Mouse (Mus musculus): ENCODE results near the gene Dab1. TPM values are rescaled to one million over a fixed set of nuclear protein-coding genes. Genes with fewer than 3 reads are reported as not detected.
A peak's percentile ranks its signal among the peaks of the same experiment; 100 is the strongest.

Dab1 gene
- 41.6 and 43.3 TPM in 2 replicates for polyA plus RNA-seq (2015; fragmentation: Nextera tagmentation; extraction: Ambion mirVana)

GRCm38 (mm10) chr4:103619321-103619945 is at the start of gene Dab1:
Gene Dab1, plus strand, starts transcription at chr4:103619359.
- Histone ChIP-seq H3K4me1 (replicated peaks) (no peaks in the 10 kb centered on the region), H3K27me3 (replicated peaks) (peaks cover 51% of the 10 kb centered on the region), H3K9ac (no peak within 1 kb of the TSS), H3K4me3 (replicated peaks) (peak within 1 kb of the TSS; percentile 24), H3K27ac (no peak within 1 kb of the TSS), H3K4me2 (replicated peaks) (peak within 1 kb of the TSS; percentile 56), H3K36me3 (no peaks in the 10 kb centered on the region), H3K9me3 (no peaks in the 10 kb centered on the region)
- no peak for ATAC-seq
- WGBS, result 1% methylated on average over 41 of the region's 41 CpGs

GRCm38 (mm10) chr4:103571721-103572352 is 47.3 kb upstream of the Dab1 start:
- WGBS, result 62% methylated on average over 4 of the region's 4 CpGs
- no peaks in the 10 kb centered on the region for H3K9me3 ChIP-seq

GRCm38 (mm10) chr4:103575556-103575955 is 43.6 kb upstream of the Dab1 start:
- no peaks in the 10 kb centered on the region for H3K9me3 ChIP-seq
- no peak overlapping the region for H3K4me3 ChIP-seq (replicated peaks)
- WGBS, result 83% methylated on average over 2 of the region's 2 CpGs
- no peak overlapping the region for H3K27ac ChIP-seq
- no peak overlapping the region for H3K4me2 ChIP-seq (replicated peaks)
- no peaks in the 10 kb centered on the region for H3K4me1 ChIP-seq (replicated peaks)
- ATAC-seq, result no peak
- no peaks in the 10 kb centered on the region for H3K27me3 ChIP-seq (replicated peaks)
- no peaks in the 10 kb centered on the region for H3K36me3 ChIP-seq
- no peak overlapping the region for H3K9ac ChIP-seq

More at GRCm38 (mm10) chr4:103571721-103572352, 47.3 kb upstream of the Dab1 start:
- Histone ChIP-seq H3K4me1 (replicated peaks) (no peaks in the 10 kb centered on the region), H3K4me2 (replicated peaks) (no peak overlapping the region), H3K9ac (no peak overlapping the region), H3K36me3 (no peaks in the 10 kb centered on the region), H3K27me3 (replicated peaks) (no peaks in the 10 kb centered on the region), H3K4me3 (replicated peaks) (no peak overlapping the region), H3K27ac (no peak overlapping the region)
- no peak for ATAC-seq

- Histone ChIP-seq H3K27me3 (replicated peaks) (no peaks in the 10 kb centered on the region), H3K9me3 (no peaks in the 10 kb centered on the region), H3K9ac (no peak overlapping the region), H3K4me3 (replicated peaks) (no peak overlapping the region), H3K4me2 (replicated peaks) (no peak overlapping the region), H3K4me1 (replicated peaks) (no peaks in the 10 kb centered on the region), H3K36me3 (no peaks in the 10 kb centered on the region), H3K27ac (no peak overlapping the region)
- 80% methylated on average over 6 of the region's 6 CpGs for WGBS
- no peak for ATAC-seq
Observed at GRCm38 (mm10) chr4:103576305-103576704, 42.9 kb upstream of the Dab1 start.

GRCm38 (mm10) chr4:103577111-103577815 is 41.9 kb upstream of the Dab1 start:
- H3K36me3 ChIP-seq, result no peaks in the 10 kb centered on the region
- H3K27ac ChIP-seq, result no peak overlapping the region
- no peaks in the 10 kb centered on the region for H3K27me3 ChIP-seq (replicated peaks)
- H3K4me2 ChIP-seq (replicated peaks), result no peak overlapping the region
- H3K4me3 ChIP-seq (replicated peaks), result no peak overlapping the region
- no peaks in the 10 kb centered on the region for H3K4me1 ChIP-seq (replicated peaks)
- H3K9me3 ChIP-seq, result no peaks in the 10 kb centered on the region
- 72% methylated on average over 4 of the region's 4 CpGs for WGBS
- no peak for ATAC-seq
- H3K9ac ChIP-seq, result no peak overlapping the region

GRCm38 (mm10) chr4:103577821-103578220 is 41.3 kb upstream of the Dab1 start:
- WGBS, result 73% methylated on average over 7 of the region's 7 CpGs
- Histone ChIP-seq H3K4me2 (replicated peaks) (no peak overlapping the region), H3K4me3 (replicated peaks) (no peak overlapping the region), H3K27me3 (replicated peaks) (no peaks in the 10 kb centered on the region), H3K9me3 (no peaks in the 10 kb centered on the region), H3K27ac (no peak overlapping the region), H3K4me1 (replicated peaks) (no peaks in the 10 kb centered on the region), H3K36me3 (no peaks in the 10 kb centered on the region), H3K9ac (no peak overlapping the region)
- no peak for ATAC-seq

- no peaks in the 10 kb centered on the region for H3K4me1 ChIP-seq (replicated peaks)
- ATAC-seq, result no peak
- no peak overlapping the region for H3K4me3 ChIP-seq (replicated peaks)
- H3K9me3 ChIP-seq, result no peaks in the 10 kb centered on the region
- H3K9ac ChIP-seq, result no peak overlapping the region
- H3K4me2 ChIP-seq (replicated peaks), result no peak overlapping the region
- H3K36me3 ChIP-seq, result no peaks in the 10 kb centered on the region
- WGBS, result 85% methylated on average over 9 of the region's 9 CpGs
- H3K27ac ChIP-seq, result no peak overlapping the region
- no peaks in the 10 kb centered on the region for H3K27me3 ChIP-seq (replicated peaks)
Observed at GRCm38 (mm10) chr4:103580021-103580420, 39.1 kb upstream of the Dab1 start.

GRCm38 (mm10) chr4:103615011-103615410 is 4.1 kb upstream of the Dab1 start:
- Histone ChIP-seq H3K36me3 (no peaks in the 10 kb centered on the region), H3K9ac (no peak overlapping the region), H3K9me3 (no peaks in the 10 kb centered on the region), H3K4me1 (replicated peaks) (no peaks in the 10 kb centered on the region), H3K4me3 (replicated peaks) (no peak overlapping the region), H3K4me2 (replicated peaks) (no peak overlapping the region), H3K27me3 (replicated peaks) (peaks cover 29% of the 10 kb centered on the region), H3K27ac (no peak overlapping the region)
- no peak for ATAC-seq
- 65% methylated on average over 3 of the region's 3 CpGs for WGBS

GRCm38 (mm10) chr4:103619946-103620371 is 800 bp downstream of the Dab1 start:
- no peaks in the 10 kb centered on the region for H3K9me3 ChIP-seq
- H3K27me3 ChIP-seq (replicated peaks), result peaks cover 51% of the 10 kb centered on the region
- H3K4me3 ChIP-seq (replicated peaks), result peak overlapping the region; percentile 24
- no peak overlapping the region for H3K27ac ChIP-seq
- no peaks in the 10 kb centered on the region for H3K36me3 ChIP-seq
- H3K9ac ChIP-seq, result no peak overlapping the region
- ATAC-seq, result no peak
- no peaks in the 10 kb centered on the region for H3K4me1 ChIP-seq (replicated peaks)
- H3K4me2 ChIP-seq (replicated peaks), result peak overlapping the region; percentile 56
- WGBS, result 0% methylated on average over 28 of the region's 28 CpGs

GRCm38 (mm10) chr4:103620590-103621155 is 1.5 kb downstream of the Dab1 start:
- no peaks in the 10 kb centered on the region for H3K36me3 ChIP-seq
- WGBS, result 17% methylated on average over 18 of the region's 18 CpGs
- no peak for ATAC-seq
- peak overlapping the region; percentile 56 for H3K4me2 ChIP-seq (replicated peaks)
- no peaks in the 10 kb centered on the region for H3K9me3 ChIP-seq
- H3K9ac ChIP-seq, result no peak overlapping the region
- H3K27me3 ChIP-seq (replicated peaks), result peaks cover 51% of the 10 kb centered on the region
- H3K4me3 ChIP-seq (replicated peaks), result no peak overlapping the region
- H3K4me1 ChIP-seq (replicated peaks), result no peaks in the 10 kb centered on the region
- H3K27ac ChIP-seq, result no peak overlapping the region

GRCm38 (mm10) chr4:103621586-103621985 is 2.4 kb downstream of the Dab1 start:
- Histone ChIP-seq H3K9ac (no peak overlapping the region), H3K4me3 (replicated peaks) (no peak overlapping the region), H3K4me1 (replicated peaks) (no peaks in the 10 kb centered on the region), H3K4me2 (replicated peaks) (no peak overlapping the region), H3K27ac (no peak overlapping the region), H3K36me3 (no peaks in the 10 kb centered on the region), H3K27me3 (replicated peaks) (peaks cover 51% of the 10 kb centered on the region), H3K9me3 (no peaks in the 10 kb centered on the region)
- WGBS, result 22% methylated on average over 5 of the region's 5 CpGs
- ATAC-seq, result no peak

GRCm38 (mm10) chr4:103630177-103630576 is 11.0 kb downstream of the Dab1 start:
- Histone ChIP-seq H3K27me3 (replicated peaks) (no peaks in the 10 kb centered on the region), H3K4me1 (replicated peaks) (no peaks in the 10 kb centered on the region), H3K4me2 (replicated peaks) (no peak overlapping the region), H3K36me3 (no peaks in the 10 kb centered on the region), H3K9ac (no peak overlapping the region), H3K9me3 (no peaks in the 10 kb centered on the region), H3K4me3 (replicated peaks) (no peak overlapping the region), H3K27ac (no peak overlapping the region)
- 66% methylated on average over 4 of the region's 4 CpGs for WGBS
- ATAC-seq, result no peak

Data from intestine, embryonic 15.5 days (tissue).